Mouse (Mus musculus): Measurements from ENCODE around the gene Fam180a. TPM values are rescaled to one million over a fixed set of nuclear protein-coding genes. Genes with fewer than 3 reads are reported as not detected.
A peak's percentile ranks its signal among the peaks of the same experiment; 100 is the strongest.

Fam180a gene
- total RNA-seq, 2 experiments from 2014 or later = 0.62 to 1.4 TPM

DNA sequence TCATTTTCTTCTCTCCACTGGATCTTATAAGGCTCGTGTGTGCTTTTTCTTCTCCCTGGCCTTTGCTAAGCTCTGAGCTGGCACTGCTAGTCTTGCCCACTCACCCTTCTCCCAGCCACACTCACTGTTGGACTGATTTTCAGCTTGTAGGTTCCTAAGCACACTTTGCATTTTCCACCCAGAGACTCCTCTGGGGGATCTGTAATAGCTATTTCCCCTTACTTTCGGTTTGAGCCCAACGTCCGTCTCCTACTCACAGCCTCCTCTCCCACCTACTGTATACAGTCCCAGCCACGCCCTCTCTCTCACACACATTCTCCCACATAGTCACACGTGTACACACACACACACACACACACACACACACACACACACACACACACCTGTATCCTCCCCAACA is 6.1 kb downstream of the Fam180a start:
- no peak for DNase-seq (ENCODE audit: low spot score in 2 of 2)

DNA sequence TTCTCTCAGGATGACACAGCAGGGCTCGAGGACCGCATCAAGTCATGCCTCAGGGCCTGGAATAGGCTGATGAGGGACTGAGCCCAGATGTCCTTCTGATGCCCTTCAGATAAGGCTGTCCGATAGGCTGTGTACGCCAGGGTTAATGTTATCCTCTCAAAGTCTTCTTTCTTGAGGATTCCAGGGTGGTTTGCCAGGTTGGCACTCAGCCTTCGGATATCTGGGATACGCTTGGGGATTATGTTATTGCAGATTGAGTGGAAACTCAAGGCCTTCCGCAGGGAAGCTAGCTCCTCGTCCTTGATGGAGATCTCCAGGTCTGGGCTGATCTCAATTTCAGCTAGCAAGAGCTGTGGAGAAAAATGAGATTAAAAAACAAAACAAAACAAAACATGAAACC is 12.4 kb downstream of the Fam180a start:
- DNase-seq (ENCODE audit: low spot score in 2 of 2) = no peak

DNA sequence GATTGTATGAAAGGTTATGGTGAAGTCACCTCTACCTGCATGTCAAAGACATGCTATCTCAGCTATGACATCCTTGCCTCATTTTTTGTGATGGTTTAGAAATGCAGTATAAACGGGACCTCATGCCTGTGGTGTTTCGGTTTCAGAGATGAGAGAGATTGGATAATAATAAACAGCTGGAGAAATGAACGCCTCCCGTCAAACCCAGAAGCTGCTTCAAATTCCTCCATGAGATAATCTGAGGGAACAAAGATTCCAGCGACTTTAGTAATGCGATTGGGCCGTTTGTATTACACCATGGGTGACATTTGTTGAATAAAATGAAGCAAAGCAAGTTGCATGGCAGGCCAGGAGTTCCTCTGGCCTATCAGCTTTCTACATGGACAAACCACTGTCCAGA is 16.5 kb downstream of the Fam180a start:
- no peak for DNase-seq (ENCODE audit: low spot score in 2 of 2)

DNA sequence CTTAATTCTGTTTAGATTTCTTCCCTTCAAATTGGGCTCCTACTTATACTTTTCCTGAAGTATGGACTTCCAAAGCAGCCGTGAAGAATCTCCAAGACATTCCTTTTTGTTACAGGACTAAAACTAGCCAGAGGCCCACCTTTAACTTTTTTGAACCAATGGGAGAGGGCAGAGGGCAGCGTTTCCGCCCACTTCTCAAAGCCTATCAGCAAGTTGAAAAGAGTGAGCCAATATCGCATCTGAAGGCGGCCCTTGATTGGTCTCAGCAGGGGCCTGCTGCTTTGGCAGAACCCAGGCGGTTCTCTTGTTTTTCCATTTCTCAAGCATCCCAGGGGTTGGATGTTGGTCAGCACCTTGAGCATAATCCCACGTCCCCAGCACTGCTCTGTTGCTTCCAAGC is 17.9 kb downstream of the Fam180a start, which contains the start of gene Slc13a4:
Gene Slc13a4, minus strand, starts transcription at position 95 of the 400 bp plus-strand sequence.
- DNase-seq (ENCODE audit: low spot score in 2 of 2) = no peak

DNA sequence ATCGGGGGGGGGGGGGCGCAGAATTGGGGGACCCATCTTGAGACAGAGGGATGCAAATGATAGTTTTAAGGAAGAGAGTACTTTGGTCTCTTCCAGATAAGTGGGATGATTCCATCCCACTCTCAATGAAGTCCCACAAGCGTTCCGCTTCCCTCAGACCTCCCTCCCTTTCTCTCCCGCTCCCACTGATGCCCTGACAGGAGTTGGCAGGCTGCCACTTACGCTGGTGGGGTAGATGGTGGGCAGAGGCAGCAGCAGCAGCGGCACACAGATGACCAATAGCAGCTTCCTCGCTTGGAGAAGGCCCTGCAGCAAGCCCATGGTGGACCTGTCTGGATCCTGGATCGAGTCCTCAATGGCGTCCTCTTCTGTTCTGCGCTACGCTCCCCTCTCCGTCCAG is 18.8 kb downstream of the Fam180a start:
- no peak for DNase-seq (ENCODE audit: low spot score in 2 of 2)

DNA sequence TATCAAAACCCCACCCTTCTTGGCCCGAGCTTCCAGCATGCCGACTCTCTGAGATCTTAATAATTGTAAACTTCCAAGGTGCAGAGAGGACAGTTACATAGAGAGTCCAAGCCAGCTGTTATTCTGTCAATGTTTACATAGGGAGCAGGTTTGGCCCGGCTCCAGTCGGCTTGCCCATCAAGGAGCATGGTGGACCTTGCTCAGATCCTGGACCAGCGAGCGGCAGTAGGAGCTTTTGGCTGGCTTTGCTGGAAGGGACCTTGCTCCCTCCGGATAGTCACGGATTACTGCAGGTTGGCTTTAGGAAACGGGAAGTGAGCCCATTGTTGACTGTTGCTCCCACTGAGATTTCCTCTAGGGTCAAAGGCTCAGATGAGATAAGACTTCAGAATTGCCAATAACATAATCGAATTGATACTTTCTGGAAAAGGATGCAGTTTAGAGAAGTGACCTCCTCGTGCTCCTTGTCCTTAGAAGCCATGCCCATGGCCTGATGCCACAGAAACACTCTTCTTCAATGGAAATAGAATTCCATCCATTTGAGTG is 22.5 kb downstream of the Fam180a start:
- DNase-seq (ENCODE audit: low spot score in 2 of 2) = no peak

DNA sequence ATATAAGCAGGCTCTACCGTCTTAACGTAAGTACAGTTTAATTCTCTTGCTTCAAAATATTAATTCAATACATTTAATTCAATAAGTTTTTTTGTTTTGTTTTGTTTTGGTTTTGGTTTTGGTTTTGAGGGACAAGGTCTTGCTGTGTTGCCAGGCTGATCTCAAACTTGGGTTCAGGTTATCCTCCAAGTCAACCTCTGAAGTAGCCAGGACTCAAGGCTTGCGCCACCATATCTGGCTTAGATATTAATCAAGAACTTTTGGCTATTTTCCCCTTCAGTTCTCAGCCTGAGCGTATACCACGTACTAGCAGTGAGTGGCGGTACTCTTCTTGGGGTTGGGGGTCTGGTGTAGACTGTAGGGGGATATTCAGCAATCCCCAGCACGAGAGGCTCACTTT is 23.4 kb downstream of the Fam180a start:
- DNase-seq (ENCODE audit: low spot score in 2 of 2) = no peak

DNA sequence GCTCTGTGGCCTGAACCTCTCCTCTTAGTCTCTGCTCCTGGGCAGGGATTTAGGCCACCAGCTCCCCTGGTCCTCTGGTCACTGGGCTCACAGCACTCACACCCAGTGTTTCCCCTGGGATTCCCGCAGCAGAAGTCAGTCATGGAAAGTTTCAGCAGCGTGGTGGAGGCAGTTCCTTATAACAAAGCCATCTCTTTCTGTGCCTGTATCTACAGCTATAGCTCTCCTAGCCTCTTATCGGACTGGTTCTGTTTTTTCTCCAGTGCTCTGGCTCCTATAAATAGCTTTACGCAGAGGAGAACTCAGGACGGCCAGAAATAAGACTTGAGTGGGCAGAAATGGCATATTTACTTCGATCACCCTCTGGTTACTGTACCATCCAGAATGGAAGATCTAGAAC is 27.6 kb downstream of the Fam180a start:
- DNase-seq (ENCODE audit: low spot score in 2 of 2) = no peak

DNA sequence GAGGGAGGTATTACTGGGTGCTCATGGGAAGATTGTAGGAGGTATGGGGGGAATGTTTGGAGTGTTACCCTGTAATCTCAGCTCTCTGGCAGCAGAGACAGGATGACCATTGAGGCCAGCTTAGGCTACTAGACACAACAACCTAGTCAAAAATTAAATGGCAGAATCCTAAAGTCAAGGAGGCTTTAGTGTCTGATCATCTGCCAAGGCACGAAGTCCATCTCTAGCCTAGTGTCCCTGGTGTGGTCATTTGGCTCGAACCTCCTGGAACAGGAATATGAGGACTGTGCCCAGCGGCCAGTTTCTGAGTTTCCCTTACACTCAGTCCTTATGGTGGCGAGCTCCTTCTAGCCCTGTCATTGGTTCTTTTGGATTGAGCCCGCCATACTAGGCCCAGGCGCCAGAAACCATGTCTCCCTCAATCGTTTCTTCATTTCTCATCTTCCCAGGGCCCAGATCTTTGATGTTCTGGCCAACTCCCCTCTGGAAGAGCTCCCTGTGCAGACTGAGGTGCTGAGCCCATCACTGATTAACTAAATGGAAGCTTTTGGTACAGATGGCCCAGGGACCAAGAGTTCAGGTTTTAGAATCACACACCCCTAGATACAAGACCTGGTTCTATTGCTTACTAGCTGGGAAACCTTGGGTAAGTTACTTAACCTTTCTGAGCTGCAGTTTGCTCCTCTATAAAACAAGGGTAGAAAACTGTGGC is 28.3 kb downstream of the Fam180a start:
- DNase-seq (ENCODE audit: low spot score in 2 of 2) = no peak

DNA sequence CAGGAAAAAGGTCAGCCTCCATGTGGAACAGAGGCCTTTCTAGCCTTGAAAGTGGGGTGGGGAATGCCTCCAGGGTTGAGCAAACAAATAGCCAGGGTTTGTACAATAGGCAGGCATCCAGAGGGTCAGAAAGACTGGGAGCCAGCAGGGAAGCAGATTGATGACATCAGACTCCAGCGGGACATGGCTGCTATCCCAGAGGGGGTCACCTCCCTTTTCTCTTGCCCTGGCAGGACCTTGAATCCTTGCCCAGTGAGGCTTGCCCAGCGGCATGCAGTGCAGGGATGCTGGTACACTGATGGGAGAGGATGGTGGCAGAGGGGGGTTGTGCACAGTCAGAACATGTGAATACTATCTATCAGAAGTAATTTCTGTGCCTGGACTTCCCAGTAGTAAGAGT is 28.9 kb downstream of the Fam180a start:
- peak; percentile 14 to 57 for DNase-seq (ENCODE audit: low spot score in 2 of 2)

DNA sequence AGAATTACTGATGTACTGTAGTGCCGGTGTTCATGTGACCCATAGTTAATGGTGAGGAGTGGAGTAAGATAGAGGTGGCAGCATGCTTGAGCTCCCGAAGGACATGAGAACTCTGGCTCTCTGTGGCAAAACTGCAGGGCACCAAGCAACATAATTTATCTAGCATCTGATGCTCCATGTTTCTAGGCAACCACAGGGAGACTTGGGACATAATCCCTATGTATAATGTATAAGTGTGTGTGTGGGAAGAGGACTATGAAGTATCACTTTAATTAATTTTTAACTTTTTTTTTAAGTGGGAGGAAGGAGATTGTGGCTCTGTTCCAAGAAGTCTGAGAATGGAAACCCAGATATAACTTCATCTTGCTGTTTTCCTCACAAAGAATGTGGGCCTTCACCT is 31.0 kb downstream of the Fam180a start:
- DNase-seq (ENCODE audit: low spot score in 2 of 2) = no peak

DNA sequence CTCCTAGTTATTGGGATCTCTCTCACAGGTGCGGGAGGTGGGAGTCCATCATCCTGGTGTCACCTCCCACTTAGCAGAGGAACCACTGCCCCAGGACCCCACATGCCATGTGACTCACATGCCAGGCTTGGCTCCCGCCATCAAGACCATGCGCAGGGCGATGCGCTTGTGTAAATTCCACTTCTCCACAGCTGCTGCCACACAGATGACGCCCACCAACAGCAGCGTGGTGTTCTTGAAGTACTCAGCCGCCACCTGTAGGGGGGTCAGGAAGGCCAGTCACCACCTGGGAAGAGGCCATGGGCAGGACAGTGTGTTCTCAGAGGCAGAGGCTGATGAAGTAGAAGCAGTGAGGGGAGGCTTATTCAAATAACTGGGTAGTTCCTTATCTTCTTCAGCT is 36.3 kb downstream of the Fam180a start:
- no peak for DNase-seq (ENCODE audit: low spot score in 2 of 2)

DNA sequence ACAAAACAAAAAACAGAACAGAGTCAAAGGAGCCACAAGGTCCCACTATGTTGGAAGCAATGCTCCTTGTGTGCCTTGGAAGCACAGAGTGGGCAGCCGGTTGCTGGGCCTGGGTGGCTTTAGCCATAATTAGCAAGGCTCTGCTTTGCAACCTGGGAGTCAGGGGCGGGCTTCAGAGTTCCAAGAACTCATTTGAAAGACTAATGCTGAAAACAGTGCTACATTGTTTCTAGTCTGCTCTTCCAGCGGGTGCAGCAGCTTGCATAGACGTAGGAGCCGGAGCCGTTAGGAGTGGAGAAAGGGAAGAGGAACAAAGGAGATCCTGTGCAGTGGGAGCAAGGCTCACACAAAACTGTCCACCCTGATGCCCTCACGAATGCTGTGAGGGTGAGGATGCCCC is 37.0 kb downstream of the Fam180a start:
- peak in 1 of 2 experiments; percentile 32 for DNase-seq (ENCODE audit: low spot score in 2 of 2)

DNA sequence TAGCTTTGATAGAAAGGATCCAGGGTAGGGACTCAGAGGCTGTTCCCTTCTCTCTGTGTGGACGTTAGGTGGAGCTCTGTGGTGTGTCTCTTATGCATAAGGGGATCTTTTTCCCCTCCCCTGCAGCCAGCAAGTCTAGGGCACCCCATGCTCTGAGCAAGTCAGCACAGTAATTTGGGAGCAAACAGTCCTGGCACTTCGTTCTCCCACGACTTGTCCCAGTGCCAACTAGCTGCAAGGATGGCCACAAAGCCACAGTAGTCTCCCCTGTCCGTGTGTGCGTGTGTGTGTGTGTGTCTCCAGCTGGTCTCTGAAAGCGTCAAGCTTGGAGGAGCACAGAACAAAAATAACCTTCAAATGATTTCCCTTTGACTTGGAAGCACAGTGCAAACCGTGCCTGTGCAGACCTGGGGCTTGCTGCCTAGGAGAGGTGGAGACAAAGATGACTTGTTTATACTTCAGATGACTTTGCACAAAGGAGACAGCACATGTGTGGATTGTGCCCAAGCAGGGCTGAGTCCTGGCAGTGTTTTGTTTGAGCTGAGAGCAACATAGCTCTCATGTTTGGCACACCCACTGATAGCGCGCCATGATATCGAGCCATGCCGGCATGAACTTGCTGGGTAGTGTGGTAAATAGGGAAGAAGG is 37.7 kb downstream of the Fam180a start:
- peak; percentile 62 to 66 for DNase-seq (ENCODE audit: low spot score in 2 of 2)

DNA sequence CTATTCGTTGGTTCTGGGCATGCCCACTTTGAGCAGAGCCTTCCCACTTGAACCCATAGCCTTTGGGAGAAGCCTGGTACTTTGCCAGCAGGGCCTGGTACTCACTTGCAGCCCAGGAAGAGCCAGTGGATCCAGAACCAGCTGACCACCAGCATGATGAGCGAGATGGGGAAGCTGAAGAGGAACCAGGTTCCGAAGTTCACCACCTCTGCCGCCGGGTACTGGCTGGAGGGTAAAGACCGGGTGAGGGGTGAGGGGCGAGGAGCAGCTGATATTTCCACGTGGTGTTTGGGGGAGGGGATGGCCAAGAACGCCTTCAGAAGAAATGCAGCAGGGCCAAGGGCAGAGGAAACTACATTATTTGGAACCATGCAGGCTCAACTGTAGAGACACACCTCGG is 46.6 kb downstream of the Fam180a start:
- no peak for DNase-seq (ENCODE audit: low spot score in 2 of 2)

DNA sequence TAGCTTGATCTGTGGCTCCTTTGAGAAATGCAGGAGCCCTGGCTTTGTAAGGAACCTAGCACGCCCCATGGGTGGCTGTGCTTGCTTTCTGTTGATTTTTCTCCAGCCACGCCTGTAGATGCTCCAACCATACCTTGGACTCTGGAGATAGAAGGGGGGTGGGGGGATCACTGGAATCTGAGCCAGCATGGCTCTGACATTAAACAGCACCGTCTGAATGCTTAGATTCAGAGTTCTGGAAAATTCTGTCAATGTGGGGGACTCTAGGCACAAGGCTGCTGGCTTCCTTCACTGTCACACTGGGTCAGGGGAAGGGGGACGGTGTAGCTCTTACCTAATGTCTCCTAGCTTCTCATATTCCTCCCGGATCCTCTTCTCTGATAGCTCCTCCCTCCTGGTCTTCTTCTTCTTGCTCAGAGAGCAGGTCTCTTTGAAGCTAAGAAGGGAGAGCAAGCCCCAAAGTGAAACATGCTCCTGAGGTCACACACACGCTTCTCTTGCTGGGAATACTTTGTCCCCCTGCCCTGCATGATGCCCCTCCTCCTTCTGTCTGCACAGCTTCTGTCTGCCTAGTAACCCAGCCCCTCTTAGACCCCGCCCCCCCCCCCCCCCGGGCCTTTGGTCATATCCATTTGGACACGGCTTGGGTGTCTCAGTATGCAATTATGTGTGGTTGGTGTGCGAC is 47.9 kb downstream of the Fam180a start:
- no peak for DNase-seq (ENCODE audit: low spot score in 2 of 2)

DNA sequence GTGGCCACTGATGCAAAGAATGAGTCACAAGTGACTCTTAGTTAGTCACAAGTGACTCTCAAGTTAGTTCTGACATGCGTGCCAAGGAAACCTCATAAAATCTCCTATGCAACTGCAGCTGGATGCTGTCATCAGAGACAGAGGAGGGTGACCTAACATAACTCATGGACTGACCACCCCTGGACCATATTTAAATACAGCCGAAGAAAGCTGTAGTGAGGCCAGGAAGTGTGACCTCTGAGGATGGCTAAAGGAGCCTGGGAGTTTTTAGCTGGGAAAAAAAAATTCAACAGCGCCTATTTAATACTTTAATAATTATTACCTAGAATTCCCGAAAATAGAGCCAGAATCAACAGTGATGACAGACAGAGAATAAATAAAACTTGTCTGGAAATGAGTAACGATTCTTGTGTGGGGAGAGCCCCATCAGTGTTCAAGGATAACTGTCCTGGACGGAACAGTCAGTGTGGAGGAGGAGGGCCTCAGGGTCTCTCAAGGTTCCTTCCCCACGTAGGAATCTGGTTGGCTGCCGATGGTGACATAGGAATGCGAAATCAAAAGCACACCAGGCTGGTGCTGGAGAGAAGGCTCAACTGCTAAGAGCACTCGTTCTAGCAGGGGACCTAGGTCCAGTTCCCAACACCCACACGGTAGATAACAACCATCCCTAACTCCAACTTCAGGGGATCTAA is 52.4 kb downstream of the Fam180a start:
- no peak for DNase-seq (ENCODE audit: low spot score in 2 of 2)

DNA sequence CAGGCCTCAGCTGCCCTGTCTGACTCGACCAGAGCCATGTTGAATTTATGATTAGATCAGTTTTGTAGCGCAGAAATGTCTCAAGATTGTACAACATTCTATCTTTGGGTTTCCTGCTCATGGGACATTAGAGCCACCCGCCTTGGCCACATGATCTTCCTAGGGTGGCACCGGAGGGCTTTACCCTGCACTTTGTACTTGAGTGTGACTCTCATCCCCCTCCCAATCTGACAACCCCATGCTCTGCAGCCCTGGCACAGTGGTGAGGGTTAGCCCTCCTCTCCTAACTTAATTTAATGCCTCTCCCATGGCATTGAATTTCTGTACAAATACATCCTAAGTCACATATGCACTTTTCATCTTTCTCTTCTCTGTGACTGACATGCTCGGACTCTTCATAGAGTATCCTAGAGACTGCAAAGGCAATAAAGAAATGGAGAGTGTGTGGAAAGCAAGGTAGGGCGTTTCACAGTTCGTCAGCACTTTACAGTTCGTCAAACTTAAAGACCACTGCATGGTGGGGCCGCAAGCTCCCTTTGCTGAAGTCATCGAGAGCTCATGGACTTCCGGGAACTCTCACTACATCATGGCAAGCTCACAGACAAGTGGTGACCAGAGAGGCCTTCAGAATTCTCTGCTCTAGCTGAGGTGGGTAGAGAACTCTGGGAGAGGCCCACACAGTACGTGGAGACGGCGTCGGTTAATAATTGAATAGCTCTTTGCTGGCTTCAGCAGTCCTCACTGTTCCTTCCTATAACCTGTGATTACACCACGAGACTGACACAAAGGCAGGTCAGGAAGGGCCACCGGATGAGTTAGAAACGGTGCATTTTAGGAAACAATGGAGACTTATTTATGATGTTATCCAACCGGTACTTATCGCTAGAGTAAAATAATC is 53.8 kb downstream of the Fam180a start:
- DNase-seq (ENCODE audit: low spot score in 2 of 2) = no peak

DNA sequence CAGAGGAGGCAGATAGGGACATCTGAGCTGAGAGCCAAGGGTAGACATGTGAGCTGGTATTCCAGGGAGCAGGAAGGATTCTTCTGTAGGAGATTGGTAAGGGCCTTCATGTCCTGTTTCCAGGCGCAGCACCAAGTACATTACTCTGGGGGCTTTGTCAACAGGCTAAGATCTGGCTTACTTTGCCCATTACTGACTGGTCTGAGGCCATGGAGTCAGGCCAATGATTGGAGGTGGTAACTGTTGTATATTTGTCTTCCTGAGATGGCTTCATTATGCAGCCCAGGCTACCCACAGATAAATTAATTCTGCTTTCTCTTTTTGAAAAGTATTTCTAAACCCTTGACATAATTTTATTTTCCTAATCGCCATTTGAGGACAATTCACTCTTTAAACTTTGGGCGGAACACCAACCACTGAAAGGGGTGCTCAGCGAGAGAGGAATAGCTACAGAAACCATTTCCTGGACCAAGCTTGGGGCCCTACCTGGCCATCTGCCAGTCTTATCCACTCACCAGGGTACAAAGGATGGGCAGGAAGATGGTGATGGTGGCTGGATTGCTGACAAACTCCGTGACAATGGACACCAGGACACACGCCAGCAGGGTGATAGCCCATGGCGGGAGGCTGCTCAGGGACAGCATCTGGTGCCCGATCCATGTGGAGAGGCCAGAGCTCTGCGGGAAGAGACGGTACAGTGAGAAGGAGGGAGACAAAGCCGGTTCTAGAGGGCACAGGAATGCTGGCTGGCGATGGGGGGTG is 54.7 kb downstream of the Fam180a start:
- DNase-seq (ENCODE audit: low spot score in 2 of 2) = peak in 1 of 2 experiments; percentile 42

DNA sequence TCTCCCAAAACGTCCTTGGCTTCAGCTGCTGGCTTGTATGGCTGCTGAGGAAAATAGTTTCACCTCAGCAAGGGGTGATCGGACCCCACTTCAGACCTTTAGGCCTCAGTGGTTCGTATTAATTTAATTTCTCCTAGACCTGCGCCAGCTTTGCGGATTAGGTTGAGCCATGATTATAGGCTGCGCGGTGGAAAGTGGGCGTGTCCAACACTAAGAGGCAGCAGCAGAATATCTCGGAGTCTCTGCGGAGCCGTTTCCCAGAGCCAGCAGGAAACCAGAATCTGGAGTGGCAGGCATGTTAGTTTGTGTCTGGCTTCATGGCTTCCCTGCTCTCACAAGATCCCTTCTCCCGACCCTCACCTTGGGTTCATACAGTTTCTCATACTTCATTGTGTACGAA is 56.3 kb downstream of the Fam180a start:
- DNase-seq (ENCODE audit: low spot score in 2 of 2) = no peak
